Mouse (Mus musculus): ENCODE results near the gene Zfp503. TPM values are rescaled to one million over a fixed set of nuclear protein-coding genes. Genes with fewer than 3 reads are reported as not detected.

Zfp503 gene
- polyA plus RNA-seq (2012; rRNA removed; ENCODE audit: low replicate concordance) = 16.7 and 28.4 TPM in 2 replicates

DNA sequence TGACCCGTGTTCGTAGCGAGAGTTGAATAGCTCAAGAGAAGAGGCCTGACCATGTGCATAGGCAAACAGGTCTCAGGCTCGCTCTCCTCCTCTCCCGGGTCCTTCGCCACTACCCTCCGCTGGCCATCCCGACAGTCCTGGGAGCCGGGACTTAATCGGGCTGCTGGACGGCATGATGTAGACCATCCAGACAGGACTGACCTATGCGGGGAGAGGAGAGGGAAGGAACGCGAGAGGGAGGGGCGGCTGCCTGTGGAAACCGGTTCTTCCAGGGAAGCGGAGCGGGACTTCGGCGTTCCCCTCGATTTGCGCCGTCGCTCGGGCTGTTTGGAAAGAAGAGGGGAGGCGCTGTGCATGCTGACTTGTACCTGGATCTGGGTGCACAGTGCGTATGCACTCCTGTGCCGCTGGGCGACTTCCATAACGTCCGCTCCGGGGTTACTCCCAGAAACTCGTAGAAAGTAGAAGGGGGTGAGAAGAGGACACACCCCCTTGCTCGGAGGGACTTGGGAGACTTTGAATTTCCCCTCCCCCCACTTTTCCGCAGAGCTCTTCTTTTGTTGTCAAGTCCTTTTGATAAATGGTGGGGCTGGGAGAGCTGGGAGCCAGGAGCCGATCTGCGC lies at the start of gene Zfp503:
Gene Zfp503 (minus strand): TSS at position 311 of the 623 bp plus-strand sequence.

DNA sequence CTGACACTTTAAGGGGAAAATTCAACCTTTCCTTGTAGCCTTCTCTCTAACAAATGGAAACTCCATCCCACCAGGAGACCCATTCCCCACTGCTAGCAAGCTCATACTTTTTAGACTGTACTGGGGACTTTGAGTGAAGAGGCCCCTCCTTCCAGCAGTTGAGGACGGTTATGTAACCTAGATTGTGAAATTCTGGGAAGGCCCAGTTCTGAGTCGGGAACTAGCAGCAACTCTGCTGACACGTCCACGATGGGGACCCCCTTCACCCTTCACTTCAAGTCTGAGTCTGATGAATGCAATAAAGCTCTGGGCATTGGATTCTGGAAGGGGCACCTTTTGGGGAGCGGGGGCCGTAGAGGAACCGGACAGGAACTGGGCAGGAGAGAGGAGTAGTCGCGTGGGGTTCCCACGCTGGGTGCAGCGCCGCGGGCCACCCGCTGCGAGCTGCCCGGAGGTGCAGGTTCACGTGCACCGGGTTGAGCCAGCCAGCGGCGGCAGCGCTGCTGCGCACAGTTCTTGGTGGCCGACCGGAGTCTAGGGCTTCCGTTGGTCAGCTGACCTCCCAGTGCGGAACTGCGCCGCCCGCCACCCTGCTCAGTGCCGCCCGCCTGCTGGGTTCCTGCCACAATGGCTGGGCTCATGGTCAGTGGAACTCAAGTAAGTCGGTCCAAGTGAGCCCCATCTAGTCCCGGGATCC lies 30.0 kb upstream of the Zfp503 start, which contains the start of gene Lrmda:
Gene Lrmda (plus strand): TSS at position 461 of the 697 bp plus-strand sequence.

Other genes starting within 250 kb of the Zfp503 start
- gene Samd8, start 239.1 kb downstream of the Zfp503 start, polyA plus RNA-seq (2012; rRNA removed; ENCODE audit: low replicate concordance) = 9.5 and 27.2 TPM in 2 replicates
- gene Dusp13, start 238.4 kb downstream of the Zfp503 start, polyA plus RNA-seq (2012; rRNA removed; ENCODE audit: low replicate concordance) = 1.2 and 1.7 TPM in 2 replicates
- 283 and 398 TPM in 2 replicates for gene Vdac2, start 164.4 kb downstream of the Zfp503 start, polyA plus RNA-seq (2012; rRNA removed; ENCODE audit: low replicate concordance)
- 55.5 and 124 TPM in 2 replicates for gene Comtd1, start 140.6 kb downstream of the Zfp503 start, polyA plus RNA-seq (2012; rRNA removed; ENCODE audit: low replicate concordance)
- 0.78 TPM in 1 of 2 replicates, not detected in the other for gene Lrmda, start 30.1 kb upstream of the Zfp503 start, polyA plus RNA-seq (2012; rRNA removed; ENCODE audit: low replicate concordance)